Mouse (Mus musculus) thymus, adult 2 months (tissue): ENCODE data around the gene Fgfr2.

Experiments used
- CTCF ChIP-seq: fragments of 200-500 bp; IDR thresholded peaks from 2 replicates; pipeline ENCODE4 v1.5.1; 2012; ENCODE audit warnings: mild to moderate bottlenecking, control low read depth, low read length, moderate library complexity, borderline replicate concordance; ENCODE audit not compliant: control insufficient read depth, poor library complexity, insufficient read depth; ENCODE audit errors: extremely low read depth
- POLR2A ChIP-seq: fragments of 200-500 bp; IDR thresholded peaks from 2 replicates; pipeline ENCODE4 v1.6.1; 2012; ENCODE audit warnings: mild to moderate bottlenecking, low read length, control low read depth, moderate library complexity; ENCODE audit not compliant: control insufficient read depth, poor library complexity, insufficient read depth; ENCODE audit errors: extremely low read depth

DNA sequence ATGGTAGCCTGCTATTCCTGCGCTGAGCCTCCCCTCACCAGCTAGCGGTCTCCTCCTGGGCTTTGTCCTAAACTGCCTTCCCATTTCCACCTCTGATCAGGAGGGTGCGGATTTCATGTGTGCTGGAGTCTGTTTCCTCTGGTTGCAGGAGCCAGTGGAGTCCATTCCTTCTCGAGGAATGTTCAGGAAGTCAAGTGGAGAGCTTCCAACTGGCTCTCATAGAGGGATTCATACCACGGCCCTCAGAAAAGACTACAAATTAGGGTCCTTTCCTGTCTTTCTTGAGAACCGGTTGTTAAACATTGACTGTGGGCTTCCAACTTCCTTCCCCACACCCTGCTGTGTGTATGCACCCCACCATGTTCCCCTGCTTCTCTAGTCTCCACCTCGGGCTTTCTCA is 2834.9 kb downstream of the Fgfr2 start:
- no peak for TF ChIP-seq CTCF
- TF ChIP-seq POLR2A, result no peak
